Mouse (Mus musculus) liver, embryonic 15.5 days (tissue): ENCODE data around the gene Sorl1. TPM values are rescaled to one million over a fixed set of nuclear protein-coding genes. Genes with fewer than 3 reads are reported as not detected.

Experiments used
- ATAC-seq: fragments of 200-750 bp; cut with Nextera tagmentation; 2 replicates; pipeline ENCODE4 v1.8.0; 2017; ENCODE audit warnings: moderate number of reproducible peaks, mild to moderate bottlenecking, moderate library complexity; ENCODE audit not compliant: insufficient read depth
- H3K27ac ChIP-seq: fragments of 300-500 bp; sonication (generic); replicated peaks from 2 replicates; pipeline ENCODE4 v1.5.1; 2015; ENCODE audit warnings: mild to moderate bottlenecking, inconsistent platforms
- H3K27me3 ChIP-seq: fragments of 300-500 bp; sonication (generic); 2 replicates; pipeline ENCODE4 v1.6.1; 2015; ENCODE audit warnings: mild to moderate bottlenecking, inconsistent platforms
- H3K36me3 ChIP-seq: fragments of 300-500 bp; sonication (generic); replicated peaks from 2 replicates; pipeline ENCODE4 v1.6.1; 2015; ENCODE audit warnings: moderate library complexity, mild to moderate bottlenecking, inconsistent platforms
- H3K4me1 ChIP-seq: fragments of 300-500 bp; sonication (generic); replicated peaks from 2 replicates; pipeline ENCODE4 v1.6.1; 2015; ENCODE audit warnings: inconsistent platforms
- H3K4me2 ChIP-seq: fragments of 300-500 bp; sonication (generic); 2 replicates; pipeline ENCODE4 v1.6.1; 2015; ENCODE audit warnings: moderate library complexity, mild to moderate bottlenecking, inconsistent platforms
- H3K4me3 ChIP-seq: fragments of 300-500 bp; sonication (generic); replicated peaks from 2 replicates; pipeline ENCODE4 v1.5.1; 2015; ENCODE audit warnings: mild to moderate bottlenecking, inconsistent platforms
- H3K9ac ChIP-seq: fragments of 300-500 bp; sonication (generic); 2 replicates; pipeline ENCODE4 v1.6.1; 2015; ENCODE audit warnings: moderate library complexity, mild to moderate bottlenecking, inconsistent platforms
- H3K9me3 ChIP-seq: fragments of 300-500 bp; sonication (generic); replicated peaks from 2 replicates; pipeline ENCODE4 v1.6.1; 2016; ENCODE audit warnings: inconsistent platforms
- WGBS: fragments of 180-500 bp; shearing (Covaris S2); methylation state at CpG from one replicate; pipeline ENCODE4 v1.1.7; 2015; ENCODE audit warnings: mixed read lengths; ENCODE audit not compliant: insufficient replicate concordance; 5-methylcytosine and 5-hydroxymethylcytosine counted together
- polyA plus RNA-seq: library from polyadenylated mRNA; unstranded; fragments of >200 nt; fragmentation: Nextera tagmentation; extraction: Ambion mirVana; gene quantifications from 2 replicates; pipeline ENCODE4 v1.2.1, GENCODE M21; 2015

Sorl1 gene
- polyA plus RNA-seq, 1 experiment from 2014 or later, result 2.0 TPM

DNA sequence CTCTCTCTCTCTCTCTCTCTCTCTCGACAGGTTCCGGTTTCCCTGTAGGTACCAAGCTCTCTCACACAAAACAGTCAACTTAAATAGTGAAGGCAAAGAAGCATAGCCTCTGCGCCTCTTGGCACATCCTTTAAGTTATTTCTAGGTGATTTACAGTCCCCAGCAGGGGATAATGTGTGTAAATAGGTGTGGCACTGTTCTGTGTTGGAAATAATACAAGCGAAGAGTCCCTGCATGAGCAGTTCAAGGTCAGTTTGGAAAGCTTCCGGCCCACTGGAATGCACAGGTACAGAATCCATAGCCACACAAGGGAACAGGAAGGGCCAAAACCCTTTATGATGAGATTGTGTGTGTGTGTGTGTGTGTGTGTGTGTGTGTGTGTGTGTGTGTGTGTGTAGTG, 130.3 kb downstream of the Sorl1 start:
- no peak for ATAC-seq
- no peak overlapping the region for H3K9ac ChIP-seq
- H3K9me3 ChIP-seq, result no peaks in the 10 kb centered on the region
- H3K36me3 ChIP-seq, result no peaks in the 10 kb centered on the region
- WGBS, result 71% methylated on average over 5 of the region's 5 CpGs
- no peak overlapping the region for H3K4me2 ChIP-seq
- no peaks in the 10 kb centered on the region for H3K4me1 ChIP-seq
- no peaks in the 10 kb centered on the region for H3K27me3 ChIP-seq
- no peak overlapping the region for H3K4me3 ChIP-seq
- no peak overlapping the region for H3K27ac ChIP-seq

DNA sequence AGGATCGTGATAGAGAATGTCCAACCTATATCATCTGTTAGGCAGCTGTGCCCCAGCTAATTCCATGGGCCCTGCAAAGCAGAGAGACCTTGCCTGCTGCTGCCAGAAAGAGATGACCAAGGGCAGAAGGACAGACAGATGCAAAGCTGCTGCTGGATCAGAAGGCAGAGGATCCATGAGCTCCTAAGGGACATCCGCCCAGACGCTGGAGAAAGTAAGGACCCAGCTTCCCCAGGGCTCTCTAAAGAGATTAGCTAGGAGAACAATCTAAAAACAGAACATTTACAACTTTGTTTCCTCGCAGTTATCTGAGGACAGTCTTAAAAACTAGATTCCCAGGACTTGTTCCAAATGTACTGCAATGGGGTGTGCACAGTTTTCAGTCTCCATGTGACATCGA, 131.3 kb downstream of the Sorl1 start:
- H3K9me3 ChIP-seq, result no peaks in the 10 kb centered on the region
- H3K27me3 ChIP-seq, result no peaks in the 10 kb centered on the region
- ATAC-seq, result no peak
- H3K4me3 ChIP-seq, result no peak overlapping the region
- no peak overlapping the region for H3K9ac ChIP-seq
- no peaks in the 10 kb centered on the region for H3K4me1 ChIP-seq
- 64% methylated on average over 5 of the region's 5 CpGs for WGBS
- H3K36me3 ChIP-seq, result no peaks in the 10 kb centered on the region
- H3K27ac ChIP-seq, result no peak overlapping the region
- no peak overlapping the region for H3K4me2 ChIP-seq

DNA sequence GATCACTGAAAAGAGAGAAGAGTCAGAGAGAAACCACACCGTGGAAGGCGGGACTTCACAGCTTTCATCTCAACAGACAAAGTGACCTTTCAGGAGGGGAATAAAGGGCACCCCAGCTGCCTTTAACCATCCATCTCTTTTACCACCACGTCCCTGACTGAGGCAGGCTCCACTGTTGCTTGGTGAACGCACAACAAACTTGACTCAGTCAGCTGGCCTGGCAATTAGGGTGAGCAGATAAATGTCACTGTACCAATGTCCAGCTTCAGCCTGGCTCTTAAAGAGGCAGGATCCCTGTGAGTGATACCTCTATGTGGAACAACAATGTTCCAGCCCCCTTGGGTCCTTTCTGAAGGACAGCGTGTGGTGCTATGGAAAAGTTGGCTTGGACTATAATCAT, 138.5 kb downstream of the Sorl1 start:
- ATAC-seq, result no peak
- no peaks in the 10 kb centered on the region for H3K9me3 ChIP-seq
- no peak overlapping the region for H3K4me2 ChIP-seq

DNA sequence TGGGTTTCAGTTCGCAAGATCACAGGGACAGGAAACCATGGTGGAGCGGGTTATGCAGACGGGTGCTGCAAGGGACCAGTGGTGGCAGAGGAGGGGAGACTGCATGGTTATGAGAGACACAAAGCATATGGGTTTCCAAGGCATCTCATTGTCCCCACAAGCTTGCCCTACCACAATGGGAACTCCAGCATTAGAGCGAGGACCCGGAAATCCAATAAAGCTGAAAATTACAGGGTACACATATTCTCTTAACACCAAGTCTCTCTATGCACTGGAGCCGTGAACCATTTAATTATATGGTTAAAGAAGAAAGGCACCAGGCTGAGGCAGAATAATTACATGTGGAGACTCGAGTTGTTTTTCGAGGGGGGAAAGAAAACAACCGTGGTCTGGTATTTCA, 139.0 kb downstream of the Sorl1 start:
- Histone ChIP-seq H3K9ac (no peak overlapping the region), H3K4me2 (no peak overlapping the region), H3K27ac (no peak overlapping the region), H3K4me1 (no peaks in the 10 kb centered on the region), H3K36me3 (no peaks in the 10 kb centered on the region), H3K4me3 (no peak overlapping the region), H3K9me3 (no peaks in the 10 kb centered on the region), H3K27me3 (no peaks in the 10 kb centered on the region)
- ATAC-seq, result no peak
- 58% methylated on average over 9 of the region's 9 CpGs for WGBS

More for the DNA sequence above, 138.5 kb downstream of the Sorl1 start:
- no peaks in the 10 kb centered on the region for H3K27me3 ChIP-seq
- no peaks in the 10 kb centered on the region for H3K36me3 ChIP-seq
- H3K27ac ChIP-seq, result no peak overlapping the region
- no peak overlapping the region for H3K4me3 ChIP-seq
- WGBS, result 67% methylated on average over 5 of the region's 5 CpGs
- H3K9ac ChIP-seq, result no peak overlapping the region
- no peaks in the 10 kb centered on the region for H3K4me1 ChIP-seq

DNA sequence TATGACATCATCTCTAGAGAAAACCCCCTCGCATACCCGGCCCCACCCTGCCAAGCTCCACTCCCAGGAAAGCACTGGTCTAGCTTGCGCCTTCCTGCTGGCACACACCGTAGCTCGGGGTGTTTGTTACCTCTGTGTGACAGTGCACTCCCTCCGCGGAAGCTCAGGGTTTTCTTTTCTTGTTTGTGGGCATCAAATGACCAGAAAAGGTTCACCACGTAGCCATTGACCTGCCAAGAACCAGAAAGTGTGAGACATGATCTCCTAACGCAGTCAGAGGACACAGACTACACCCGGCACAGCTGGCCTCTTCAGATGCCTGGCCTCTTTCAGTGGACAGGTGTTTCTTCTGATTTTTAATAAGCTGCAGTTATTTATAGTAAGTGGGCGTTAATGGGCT, 139.8 kb downstream of the Sorl1 start:
- Histone ChIP-seq H3K36me3 (no peaks in the 10 kb centered on the region), H3K4me1 (no peaks in the 10 kb centered on the region), H3K9me3 (no peaks in the 10 kb centered on the region), H3K4me2 (no peak overlapping the region), H3K27ac (no peak overlapping the region), H3K4me3 (no peak overlapping the region), H3K27me3 (no peaks in the 10 kb centered on the region), H3K9ac (no peak overlapping the region)
- 66% methylated on average over 11 of the region's 11 CpGs for WGBS
- no peak for ATAC-seq

DNA sequence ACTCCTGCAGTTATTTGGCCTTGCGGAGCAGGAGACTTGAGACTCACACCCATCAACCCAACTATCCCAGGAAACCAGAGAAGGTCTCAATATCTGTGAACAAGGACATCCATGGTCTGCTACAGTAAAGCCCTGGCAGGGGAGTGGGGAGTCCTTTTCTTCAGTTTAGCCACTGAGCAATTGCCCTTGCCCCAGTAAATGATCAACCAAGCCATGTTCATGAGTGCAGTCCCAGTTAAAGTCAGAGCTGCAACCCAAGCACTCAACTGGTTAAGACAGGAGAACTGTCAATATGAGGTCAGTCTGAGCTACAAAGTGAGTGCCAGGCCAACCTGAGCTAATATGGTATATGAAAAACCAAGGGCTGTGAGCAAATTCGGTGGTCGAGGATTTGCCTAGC, 140.8 kb downstream of the Sorl1 start:
- H3K9me3 ChIP-seq, result no peaks in the 10 kb centered on the region
- no peak overlapping the region for H3K4me2 ChIP-seq
- no peak overlapping the region for H3K9ac ChIP-seq
- no peaks in the 10 kb centered on the region for H3K36me3 ChIP-seq
- H3K4me1 ChIP-seq, result no peaks in the 10 kb centered on the region
- no peaks in the 10 kb centered on the region for H3K27me3 ChIP-seq
- no peak overlapping the region for H3K4me3 ChIP-seq
- WGBS, result 62% methylated on average over 3 of the region's 3 CpGs
- no peak for ATAC-seq
- H3K27ac ChIP-seq, result no peak overlapping the region

DNA sequence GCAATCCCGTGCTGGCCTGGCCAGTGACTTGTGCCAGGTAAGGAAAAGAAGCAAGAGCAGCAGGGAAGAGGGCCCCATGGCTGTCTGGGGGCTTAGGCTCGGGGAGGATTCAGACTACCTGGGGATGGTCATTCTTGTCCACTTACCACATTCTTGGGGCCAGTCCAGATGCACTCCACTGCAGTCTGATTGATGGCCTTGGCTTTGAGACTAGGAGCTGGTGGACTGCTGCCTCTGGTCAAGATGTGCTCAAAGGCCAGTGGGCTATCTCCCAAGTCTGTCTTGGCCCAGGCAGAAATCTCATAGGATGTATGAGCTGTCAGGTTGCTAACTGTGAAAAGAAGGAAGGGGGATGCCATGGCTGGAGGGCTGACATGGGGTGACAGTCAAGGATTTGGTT, 141.3 kb downstream of the Sorl1 start:
- WGBS, result 56% methylated on average over 2 of the region's 2 CpGs
- Histone ChIP-seq H3K27ac (no peak overlapping the region), H3K36me3 (no peaks in the 10 kb centered on the region), H3K9ac (no peak overlapping the region), H3K4me1 (no peaks in the 10 kb centered on the region), H3K4me2 (no peak overlapping the region), H3K27me3 (no peaks in the 10 kb centered on the region), H3K9me3 (no peaks in the 10 kb centered on the region), H3K4me3 (no peak overlapping the region)
- ATAC-seq, result no peak

DNA sequence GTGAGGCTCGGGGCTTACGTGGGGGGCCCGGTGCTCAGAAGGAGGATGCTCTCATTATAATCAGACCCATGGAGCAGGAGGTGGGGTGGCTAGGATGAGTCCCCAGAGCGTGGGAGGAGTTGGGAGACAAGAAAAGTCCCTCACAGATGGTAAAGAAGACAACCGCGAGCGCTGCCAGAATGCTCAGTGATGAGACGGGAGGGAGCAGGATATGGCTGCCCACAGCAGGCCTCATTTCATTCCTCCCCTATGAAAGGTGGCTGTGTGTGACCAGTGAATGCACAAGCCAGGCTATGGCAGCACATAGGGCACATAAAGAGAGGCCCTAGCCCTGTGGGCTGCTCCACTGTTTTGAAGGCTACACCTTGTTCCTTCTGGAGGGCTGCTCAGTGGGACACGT, 142.1 kb downstream of the Sorl1 start:
- 64% methylated on average over 9 of the region's 9 CpGs for WGBS
- Histone ChIP-seq H3K27me3 (no peaks in the 10 kb centered on the region), H3K36me3 (no peaks in the 10 kb centered on the region), H3K9ac (no peak overlapping the region), H3K4me2 (no peak overlapping the region), H3K27ac (no peak overlapping the region), H3K4me1 (no peaks in the 10 kb centered on the region), H3K4me3 (no peak overlapping the region), H3K9me3 (no peaks in the 10 kb centered on the region)
- ATAC-seq, result no peak

DNA sequence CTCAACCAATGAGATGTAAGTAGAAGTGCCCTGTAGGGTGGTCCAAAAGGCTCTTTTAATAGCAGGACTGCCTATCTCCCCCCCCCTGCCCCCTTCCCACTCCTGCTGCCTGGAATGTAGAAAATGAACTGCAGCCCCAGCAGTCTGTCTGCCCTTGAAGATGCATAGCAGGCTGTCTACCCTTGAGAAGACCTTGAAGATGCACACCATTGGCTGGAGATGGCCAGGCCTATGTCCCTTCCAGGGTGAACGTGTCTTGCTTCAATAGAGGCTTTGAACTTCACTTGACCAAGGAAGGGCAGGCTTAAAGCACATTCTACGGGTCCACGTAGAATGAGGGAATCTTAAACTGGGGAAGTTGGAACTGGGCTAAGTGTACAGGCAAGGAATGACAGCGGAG, 142.8 kb downstream of the Sorl1 start:
- no peaks in the 10 kb centered on the region for H3K36me3 ChIP-seq
- H3K4me2 ChIP-seq, result no peak overlapping the region
- H3K4me3 ChIP-seq, result no peak overlapping the region
- H3K27ac ChIP-seq, result no peak overlapping the region
- H3K4me1 ChIP-seq, result no peaks in the 10 kb centered on the region
- no peaks in the 10 kb centered on the region for H3K9me3 ChIP-seq
- no peak overlapping the region for H3K9ac ChIP-seq
- no peaks in the 10 kb centered on the region for H3K27me3 ChIP-seq
- WGBS, result 74% methylated on average over 4 of the region's 4 CpGs
- no peak for ATAC-seq

DNA sequence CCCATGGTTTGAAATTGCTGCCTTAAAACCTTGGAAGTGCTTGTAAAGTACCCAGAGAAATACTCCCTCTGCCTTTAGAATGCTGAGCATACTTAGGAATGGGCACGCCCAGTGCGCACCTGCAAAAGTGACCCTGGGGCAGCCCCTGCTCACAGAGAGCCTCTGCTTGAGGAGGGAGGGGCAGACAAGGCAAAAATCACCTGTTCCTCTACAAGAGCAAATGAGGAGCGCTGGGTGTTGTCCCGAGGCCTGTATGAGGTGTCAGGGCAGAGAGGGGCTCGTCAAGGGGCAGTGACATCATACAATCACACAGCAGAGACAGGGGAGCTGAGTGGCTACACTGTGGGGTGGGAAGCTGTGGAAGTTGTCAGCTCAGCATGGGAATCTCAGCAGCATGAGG, 143.3 kb downstream of the Sorl1 start:
- H3K4me3 ChIP-seq, result no peak overlapping the region
- no peaks in the 10 kb centered on the region for H3K36me3 ChIP-seq
- ATAC-seq, result no peak
- no peak overlapping the region for H3K4me2 ChIP-seq
- no peak overlapping the region for H3K27ac ChIP-seq
- no peaks in the 10 kb centered on the region for H3K4me1 ChIP-seq
- no peak overlapping the region for H3K9ac ChIP-seq
- H3K27me3 ChIP-seq, result no peaks in the 10 kb centered on the region
- H3K9me3 ChIP-seq, result no peaks in the 10 kb centered on the region
- 69% methylated on average over 5 of the region's 5 CpGs for WGBS

DNA sequence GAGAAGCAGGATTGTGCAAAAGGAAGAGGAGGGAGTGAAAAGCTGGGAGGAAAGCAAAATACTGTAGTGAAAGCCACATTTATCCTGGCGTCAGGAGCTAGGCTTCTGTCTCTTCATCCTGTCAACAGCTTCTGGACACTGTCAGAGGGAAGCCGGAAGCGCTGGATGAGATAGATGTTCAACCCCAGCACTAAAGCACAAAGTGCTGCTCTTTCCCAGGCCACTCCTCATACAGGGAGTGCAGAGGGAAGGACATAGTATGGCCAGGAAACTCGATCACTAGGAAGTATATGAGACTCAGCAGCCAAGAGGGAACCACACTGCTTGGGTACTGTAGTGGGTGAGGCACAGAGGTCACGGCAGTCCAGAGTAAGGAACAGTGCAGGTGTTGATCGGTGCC, 145.7 kb downstream of the Sorl1 start:
- no peak for ATAC-seq
- H3K27ac ChIP-seq, result no peak overlapping the region
- no peaks in the 10 kb centered on the region for H3K9me3 ChIP-seq
- H3K27me3 ChIP-seq, result no peaks in the 10 kb centered on the region
- no peak overlapping the region for H3K9ac ChIP-seq
- no peaks in the 10 kb centered on the region for H3K4me1 ChIP-seq
- 67% methylated on average over 6 of the region's 6 CpGs for WGBS
- no peak overlapping the region for H3K4me2 ChIP-seq
- H3K36me3 ChIP-seq, result no peaks in the 10 kb centered on the region
- H3K4me3 ChIP-seq, result no peak overlapping the region

DNA sequence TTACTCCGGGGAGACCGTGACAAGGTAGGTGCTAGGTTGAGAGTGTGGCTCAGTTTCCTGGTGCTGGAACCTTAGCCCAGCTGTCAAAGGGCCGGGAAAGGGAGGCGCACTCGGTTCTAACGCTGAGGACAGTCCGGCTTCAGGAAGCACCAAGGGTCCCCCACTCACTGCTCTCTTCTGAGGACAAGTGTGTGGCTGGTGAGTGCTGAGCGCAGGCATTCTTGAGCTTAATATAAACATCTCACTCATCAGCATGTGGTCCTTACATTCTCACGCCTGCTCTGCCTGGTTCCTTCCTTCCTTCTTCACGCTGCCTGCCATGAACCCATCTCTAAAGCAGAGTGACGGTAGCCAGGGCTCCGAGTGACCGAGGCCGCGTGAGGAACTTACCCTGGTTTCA, 148.1 kb downstream of the Sorl1 start:
- Histone ChIP-seq H3K9ac (no peak overlapping the region), H3K4me2 (no peak overlapping the region), H3K27ac (no peak overlapping the region), H3K36me3 (no peaks in the 10 kb centered on the region), H3K4me1 (no peaks in the 10 kb centered on the region), H3K4me3 (no peak overlapping the region), H3K9me3 (no peaks in the 10 kb centered on the region), H3K27me3 (no peaks in the 10 kb centered on the region)
- no peak for ATAC-seq
- WGBS, result 74% methylated on average over 15 of the region's 15 CpGs
